Mouse (Mus musculus) E14TG2a.4 (cell line): Measurements from ENCODE around the gene Ttc41.

Experiments
- H3K27me3 ChIP-seq: 2 replicates; pipeline ENCODE4 v1.6.1; 2014; ENCODE audit warnings: low read length, control low read depth; ENCODE audit not compliant: insufficient read depth
- H3K36me3 ChIP-seq: 2 replicates; pipeline ENCODE4 v1.6.1; 2014; ENCODE audit warnings: low read length, control low read depth; ENCODE audit not compliant: insufficient read depth
- H3K4me1 ChIP-seq: replicated peaks from 2 replicates; pipeline ENCODE4 v1.6.1; 2014; ENCODE audit warnings: low read depth, low read length, control low read depth
- H3K4me3 ChIP-seq: replicated peaks from 2 replicates; pipeline ENCODE4 v1.5.1; 2014; ENCODE audit warnings: mild to moderate bottlenecking, low read length
- H3K9me3 ChIP-seq: 2 replicates; pipeline ENCODE4 v1.6.1; 2014; ENCODE audit warnings: low read length, control low read depth
- CTCF ChIP-seq: conservative IDR thresholded peaks from 2 replicates; pipeline ENCODE4 v1.5.1; 2014; ENCODE audit warnings: low read length
- NANOG ChIP-seq: IDR thresholded peaks from 2 replicates; pipeline ENCODE4 v1.6.1; 2014; ENCODE audit warnings: borderline replicate concordance, low read length, mixed read lengths
- POU5F1 ChIP-seq: IDR thresholded peaks from 2 replicates; pipeline ENCODE4 v1.6.1; 2014; ENCODE audit warnings: low read length, borderline replicate concordance

The Ttc41 gene

GRCm38 (mm10) chr10:86776281-86776680, 70.7 kb downstream of the Ttc41 start:
- TF ChIP-seq CTCF (no peak), NANOG (no peak), POU5F1 (no peak)
- Histone ChIP-seq H3K27me3 (peaks cover 10% of the 10 kb centered on the region; the same call in 1 of the 2 replicates), H3K36me3 (no peaks in the 10 kb centered on the region), H3K9me3 (no peaks in the 10 kb centered on the region), H3K4me1 (peaks cover 44% of the 10 kb centered on the region), H3K4me3 (no peak overlapping the region)

GRCm38 (mm10) chr10:86777614-86778319, 72.2 kb downstream of the Ttc41 start:
- Histone ChIP-seq H3K4me3 (peak overlapping the region; percentile 91), H3K9me3 (no peaks in the 10 kb centered on the region), H3K36me3 (no peaks in the 10 kb centered on the region), H3K27me3 (peaks cover 9% of the 10 kb centered on the region; the same call in 1 of the 2 replicates), H3K4me1 (peaks cover 43% of the 10 kb centered on the region)
- TF ChIP-seq POU5F1 (no peak), NANOG (no peak), CTCF (no peak)

GRCm38 (mm10) chr10:86778398-86779116, 72.9 kb downstream of the Ttc41 start, which contains the start of gene Nt5dc3:
Nt5dc3 (plus strand) TSS chr10:86779005.
- TF ChIP-seq POU5F1 (no peak), NANOG (no peak), CTCF (no peak)
- peaks cover 8% of the 10 kb centered on the region; the same call in 1 of the 2 replicates for H3K27me3 ChIP-seq

GRCm38 (mm10) chr10:86779117-86779755, 73.6 kb downstream of the Ttc41 start:
- peaks cover 8% of the 10 kb centered on the region; the same call in 1 of the 2 replicates for H3K27me3 ChIP-seq
- H3K4me1 ChIP-seq = peaks cover 57% of the 10 kb centered on the region
- H3K9me3 ChIP-seq = no peaks in the 10 kb centered on the region
- no peak for TF ChIP-seq NANOG
- no peak for TF ChIP-seq CTCF
- no peak for TF ChIP-seq POU5F1
- no peaks in the 10 kb centered on the region for H3K36me3 ChIP-seq
- peak overlapping the region; percentile 91 for H3K4me3 ChIP-seq

More at GRCm38 (mm10) chr10:86778398-86779116, 72.9 kb downstream of the Ttc41 start, which contains the start of gene Nt5dc3:
- no peaks in the 10 kb centered on the region for H3K36me3 ChIP-seq
- peak within 1 kb of the TSS; percentile 91 for H3K4me3 ChIP-seq
- H3K9me3 ChIP-seq = no peaks in the 10 kb centered on the region
- peaks cover 51% of the 10 kb centered on the region for H3K4me1 ChIP-seq

- Histone ChIP-seq H3K4me3 (peak overlapping the region; percentile 91), H3K4me1 (peaks cover 65% of the 10 kb centered on the region), H3K9me3 (no peaks in the 10 kb centered on the region)
Measured at GRCm38 (mm10) chr10:86779816-86780500, 74.3 kb downstream of the Ttc41 start.

GRCm38 (mm10) chr10:86781641-86782040, 76.0 kb downstream of the Ttc41 start:
- Histone ChIP-seq H3K36me3 (no peaks in the 10 kb centered on the region), H3K27me3 (peaks cover 4% of the 10 kb centered on the region; the same call in 1 of the 2 replicates), H3K4me3 (no peak overlapping the region; the same call in 1 of the 2 replicates), H3K9me3 (no peaks in the 10 kb centered on the region), H3K4me1 (peaks cover 82% of the 10 kb centered on the region)
- TF ChIP-seq CTCF = no peak
- no peak for TF ChIP-seq NANOG
- no peak for TF ChIP-seq POU5F1

More at GRCm38 (mm10) chr10:86779816-86780500, 74.3 kb downstream of the Ttc41 start:
- no peak for TF ChIP-seq CTCF
- no peak for TF ChIP-seq NANOG
- TF ChIP-seq POU5F1 = no peak
- Histone ChIP-seq H3K27me3 (peaks cover 4% of the 10 kb centered on the region; the same call in 1 of the 2 replicates), H3K36me3 (no peaks in the 10 kb centered on the region)

GRCm38 (mm10) chr10:86782656-86783055, 77.0 kb downstream of the Ttc41 start:
- Histone ChIP-seq H3K4me3 (no peak overlapping the region), H3K4me1 (peaks cover 83% of the 10 kb centered on the region), H3K27me3 (peaks cover 2% of the 10 kb centered on the region; the same call in 1 of the 2 replicates), H3K36me3 (no peaks in the 10 kb centered on the region), H3K9me3 (no peaks in the 10 kb centered on the region)
- TF ChIP-seq CTCF (no peak), POU5F1 (no peak), NANOG (no peak)
